Mouse (Mus musculus): ENCODE results near the gene Scgb1a1. TPM values are rescaled to one million over a fixed set of nuclear protein-coding genes. Genes with fewer than 3 reads are reported as not detected.
A peak's percentile ranks its signal among the peaks of the same experiment; 100 is the strongest.

Scgb1a1 gene
- polyA plus RNA-seq, 1 experiment from 2014 or later: not detected

- no peak overlapping the region for H3K27ac ChIP-seq (ENCODE audit: low read depth, low read length)
- H3K36me3 ChIP-seq (ENCODE audit: control insufficient read depth, insufficient read depth): no peaks in the 10 kb centered on the region
- no peaks in the 10 kb centered on the region for H3K27me3 ChIP-seq (replicated peaks; ENCODE audit: control insufficient read depth, insufficient read depth, low read length)
- no peak overlapping the region for H3K4me2 ChIP-seq (replicated peaks; ENCODE audit: low read depth)
- peaks cover 8% of the 10 kb centered on the region; the same call in 1 of the 2 replicates for H3K4me1 ChIP-seq (replicated peaks; ENCODE audit: control insufficient read depth, insufficient read depth, low read length)
- no peak for TF ChIP-seq CTCF (IDR thresholded peaks at IDR 0.05; ENCODE audit: low read depth)
- ATAC-seq: no peak
- H3K4me3 ChIP-seq (ENCODE audit: low read depth, low read length): no peak overlapping the region
- H3K9me3 ChIP-seq (ENCODE audit: control insufficient read depth): no peaks in the 10 kb centered on the region
- 68% methylated on average over 12 of the region's 12 CpGs for WGBS
- H3K9ac ChIP-seq (ENCODE audit: low read depth, low read length): no peak overlapping the region
These were observed 13.9 kb downstream of the Scgb1a1 start for GRCm38 (mm10) chr19:9073776-9074411.

GRCm38 (mm10) chr19:9072157-9072530, 15.6 kb downstream of the Scgb1a1 start:
- peaks cover 8% of the 10 kb centered on the region; the same call in 1 of the 2 replicates for H3K4me1 ChIP-seq (replicated peaks; ENCODE audit: control insufficient read depth, insufficient read depth, low read length)
- no peak for TF ChIP-seq CTCF (IDR thresholded peaks at IDR 0.05; ENCODE audit: low read depth)
- no peak overlapping the region for H3K4me2 ChIP-seq (replicated peaks; ENCODE audit: low read depth)
- H3K27ac ChIP-seq (ENCODE audit: low read depth, low read length): peak overlapping the region; percentile 11; the same call in 1 of the 2 replicates
- no peak overlapping the region for H3K9ac ChIP-seq (ENCODE audit: low read depth, low read length)
- ATAC-seq: no peak
- WGBS: 71% methylated on average over 2 of the region's 2 CpGs
- no peaks in the 10 kb centered on the region for H3K9me3 ChIP-seq (ENCODE audit: control insufficient read depth)
- no peak overlapping the region for H3K4me3 ChIP-seq (ENCODE audit: low read depth, low read length)
- no peaks in the 10 kb centered on the region for H3K27me3 ChIP-seq (replicated peaks; ENCODE audit: control insufficient read depth, insufficient read depth, low read length)
- H3K36me3 ChIP-seq (ENCODE audit: control insufficient read depth, insufficient read depth): no peaks in the 10 kb centered on the region

GRCm38 (mm10) chr19:9071456-9072156, 16.2 kb downstream of the Scgb1a1 start:
- ATAC-seq: no peak
- no peak overlapping the region for H3K4me3 ChIP-seq (ENCODE audit: low read depth, low read length)
- TF ChIP-seq CTCF (IDR thresholded peaks at IDR 0.05; ENCODE audit: low read depth): no peak

GRCm38 (mm10) chr19:9070316-9070715, 17.4 kb downstream of the Scgb1a1 start:
- no peak for ATAC-seq
- H3K4me1 ChIP-seq (replicated peaks; ENCODE audit: control insufficient read depth, insufficient read depth, low read length): peaks cover 11% of the 10 kb centered on the region
- 52% methylated on average over 2 of the region's 2 CpGs for WGBS
- H3K9me3 ChIP-seq (ENCODE audit: control insufficient read depth): no peaks in the 10 kb centered on the region
- no peak for TF ChIP-seq CTCF (IDR thresholded peaks at IDR 0.05; ENCODE audit: low read depth)
- H3K4me2 ChIP-seq (replicated peaks; ENCODE audit: low read depth): no peak overlapping the region
- H3K27me3 ChIP-seq (replicated peaks; ENCODE audit: control insufficient read depth, insufficient read depth, low read length): no peaks in the 10 kb centered on the region
- peak overlapping the region; percentile 68 for H3K27ac ChIP-seq (ENCODE audit: low read depth, low read length)
- no peak overlapping the region for H3K9ac ChIP-seq (ENCODE audit: low read depth, low read length)
- H3K36me3 ChIP-seq (ENCODE audit: control insufficient read depth, insufficient read depth): no peaks in the 10 kb centered on the region
- no peak overlapping the region for H3K4me3 ChIP-seq (ENCODE audit: low read depth, low read length)

More at GRCm38 (mm10) chr19:9071456-9072156, 16.2 kb downstream of the Scgb1a1 start:
- Histone ChIP-seq H3K9me3 (ENCODE audit: control insufficient read depth) (no peaks in the 10 kb centered on the region), H3K36me3 (ENCODE audit: control insufficient read depth, insufficient read depth) (no peaks in the 10 kb centered on the region), H3K9ac (ENCODE audit: low read depth, low read length) (no peak overlapping the region), H3K4me2 (replicated peaks; ENCODE audit: low read depth) (no peak overlapping the region), H3K4me1 (replicated peaks; ENCODE audit: control insufficient read depth, insufficient read depth, low read length) (peaks cover 8% of the 10 kb centered on the region), H3K27me3 (replicated peaks; ENCODE audit: control insufficient read depth, insufficient read depth, low read length) (no peaks in the 10 kb centered on the region), H3K27ac (ENCODE audit: low read depth, low read length) (peak overlapping the region; percentile 68; the same call in 1 of the 2 replicates)
- WGBS: 47% methylated on average over 7 of the region's 7 CpGs

GRCm38 (mm10) chr19:9069687-9070307, 18.0 kb downstream of the Scgb1a1 start:
- Histone ChIP-seq H3K4me2 (replicated peaks; ENCODE audit: low read depth) (no peak overlapping the region), H3K9me3 (ENCODE audit: control insufficient read depth) (no peaks in the 10 kb centered on the region), H3K9ac (ENCODE audit: low read depth, low read length) (no peak overlapping the region), H3K36me3 (ENCODE audit: control insufficient read depth, insufficient read depth) (no peaks in the 10 kb centered on the region), H3K27ac (ENCODE audit: low read depth, low read length) (peak overlapping the region; percentile 68; the same call in 1 of the 2 replicates), H3K4me3 (ENCODE audit: low read depth, low read length) (no peak overlapping the region), H3K4me1 (replicated peaks; ENCODE audit: control insufficient read depth, insufficient read depth, low read length) (peaks cover 11% of the 10 kb centered on the region), H3K27me3 (replicated peaks; ENCODE audit: control insufficient read depth, insufficient read depth, low read length) (no peaks in the 10 kb centered on the region)
- ATAC-seq: no peak
- 50% methylated on average over 8 of the region's 8 CpGs for WGBS
- TF ChIP-seq CTCF (IDR thresholded peaks at IDR 0.05; ENCODE audit: low read depth): 0 out of 2 replicates have a peak, but pooled peaks have one; percentile 8

- Histone ChIP-seq H3K4me1 (replicated peaks; ENCODE audit: control insufficient read depth, insufficient read depth, low read length) (peaks cover 11% of the 10 kb centered on the region), H3K27ac (ENCODE audit: low read depth, low read length) (no peak overlapping the region), H3K9me3 (ENCODE audit: control insufficient read depth) (no peaks in the 10 kb centered on the region), H3K36me3 (ENCODE audit: control insufficient read depth, insufficient read depth) (no peaks in the 10 kb centered on the region), H3K4me2 (replicated peaks; ENCODE audit: low read depth) (no peak overlapping the region), H3K27me3 (replicated peaks; ENCODE audit: control insufficient read depth, insufficient read depth, low read length) (no peaks in the 10 kb centered on the region), H3K9ac (ENCODE audit: low read depth, low read length) (no peak overlapping the region), H3K4me3 (ENCODE audit: low read depth, low read length) (no peak overlapping the region)
- ATAC-seq: no peak
- no peak for TF ChIP-seq CTCF (IDR thresholded peaks at IDR 0.05; ENCODE audit: low read depth)
- WGBS: 87% methylated on average over 5 of the region's 5 CpGs
These were observed 20.5 kb downstream of the Scgb1a1 start for GRCm38 (mm10) chr19:9067292-9067691.
